Mouse (Mus musculus) liver, embryonic 11.5 days (tissue): ENCODE data around the gene Lbhd2. TPM values are rescaled to one million over a fixed set of nuclear protein-coding genes. Genes with fewer than 3 reads are reported as not detected.

Experiments used
- ATAC-seq: fragments of 200-750 bp; cut with Nextera tagmentation; replicated peaks from 2 replicates; pipeline ENCODE4 v1.8.0; 2017; ENCODE audit warnings: moderate number of reproducible peaks, mild to moderate bottlenecking, moderate TSS enrichment, moderate library complexity; ENCODE audit not compliant: low FRiP score
- DNase-seq: peaks from one replicate; pipeline ENCODE4 v3.0.0-alpha.2; 2017; ENCODE audit warnings: low spot score
- H3K27ac ChIP-seq: fragments of 300-500 bp; sonication (generic); 2 replicates; pipeline ENCODE4 v1.5.1; 2014; ENCODE audit warnings: mild to moderate bottlenecking, low read depth, low read length, control low read depth
- H3K27me3 ChIP-seq: fragments of 300-500 bp; sonication (generic); replicated peaks from 2 replicates; pipeline ENCODE4 v1.6.1; 2014; ENCODE audit warnings: low read length, mixed read lengths; ENCODE audit not compliant: control insufficient read depth, insufficient read depth
- H3K36me3 ChIP-seq: fragments of 300-500 bp; sonication (generic); 2 replicates; pipeline ENCODE4 v1.6.1; 2014; ENCODE audit warnings: mild to moderate bottlenecking, low read length, moderate library complexity, mixed read lengths; ENCODE audit not compliant: control insufficient read depth, insufficient read depth
- H3K4me1 ChIP-seq: fragments of 300-500 bp; sonication (generic); replicated peaks from 2 replicates; pipeline ENCODE4 v1.6.1; 2014; ENCODE audit warnings: low read length, mixed read lengths; ENCODE audit not compliant: control insufficient read depth, insufficient read depth
- H3K4me2 ChIP-seq: fragments of 300-500 bp; sonication (generic); 2 replicates; pipeline ENCODE4 v1.6.1; 2014; ENCODE audit warnings: mild to moderate bottlenecking, control low read depth, moderate library complexity
- H3K4me3 ChIP-seq: fragments of 300-500 bp; sonication (generic); 2 replicates; pipeline ENCODE4 v1.5.1; 2014; ENCODE audit warnings: low read depth, low read length, control low read depth
- H3K9ac ChIP-seq: fragments of 300-500 bp; sonication (generic); 2 replicates; pipeline ENCODE4 v1.6.1; 2014; ENCODE audit warnings: low read depth, low read length, control low read depth
- H3K9me3 ChIP-seq: fragments of 300-500 bp; sonication (generic); 2 replicates; pipeline ENCODE4 v1.6.1; 2016; ENCODE audit warnings: low read length, inconsistent platforms, mixed read lengths; ENCODE audit not compliant: control insufficient read depth
- WGBS: fragments of 180-500 bp; shearing (Covaris S2); extraction: QIAGEN DNeasy Blood & Tissue Kit; methylation state at CpG from one replicate; pipeline ENCODE4 v1.1.7; 2014; 5-methylcytosine and 5-hydroxymethylcytosine counted together
- polyA plus RNA-seq: library from polyadenylated mRNA; unstranded; fragments of >200 nt; fragmentation: Nextera tagmentation; extraction: Ambion mirVana; gene quantifications from 2 replicates; pipeline ENCODE4 v1.2.1, GENCODE M21; 2014

Gene Lbhd2
- polyA plus RNA-seq, 1 experiment from 2014 or later, result 0.36 TPM

GRCm38 (mm10) chr12:111375559-111375958 lies 31.1 kb upstream of the Lbhd2 start:
- no peak for ATAC-seq
- DNase-seq, result no peak
- Histone ChIP-seq H3K4me2 (peak overlapping the region; percentile 88), H3K9me3 (no peaks in the 10 kb centered on the region), H3K4me1 (peaks cover 20% of the 10 kb centered on the region), H3K9ac (0 out of 2 replicates have a peak overlapping the region, but pooled peaks have one; percentile 1), H3K4me3 (peak overlapping the region; percentile 88), H3K36me3 (no peaks in the 10 kb centered on the region), H3K27me3 (peaks cover 24% of the 10 kb centered on the region), H3K27ac (no peak overlapping the region)
- WGBS, result 63% methylated on average over 12 of the region's 12 CpGs

DNA sequence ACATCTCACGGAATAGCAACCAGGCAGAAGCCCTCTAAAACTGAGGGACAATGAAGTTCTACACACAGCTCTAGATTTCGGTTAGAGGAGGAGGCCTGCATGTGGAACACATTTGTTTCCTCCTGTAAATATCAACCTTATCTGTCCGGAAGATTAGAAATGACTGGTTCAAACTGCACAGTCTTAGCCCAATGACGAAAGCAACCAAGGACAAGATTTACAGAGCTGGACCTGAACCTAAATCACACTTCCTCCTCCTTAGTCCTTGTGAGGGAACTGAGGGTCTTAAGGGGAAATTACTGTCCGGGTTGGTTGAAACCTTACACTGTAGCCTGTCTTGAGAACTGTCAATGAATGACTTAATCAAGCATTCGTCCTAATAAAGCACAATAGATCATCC lies 30.6 kb upstream of the Lbhd2 start:
- peaks cover 24% of the 10 kb centered on the region for H3K27me3 ChIP-seq
- H3K9ac ChIP-seq, result 0 out of 2 replicates have a peak overlapping the region, but pooled peaks have one; percentile 1
- ATAC-seq (no peak), DNase-seq (no peak)
- H3K4me3 ChIP-seq, result peak overlapping the region; percentile 88
- H3K27ac ChIP-seq, result no peak overlapping the region
- WGBS, result 18% methylated on average over 6 of the region's 6 CpGs
- peak overlapping the region; percentile 88 for H3K4me2 ChIP-seq
- peaks cover 15% of the 10 kb centered on the region for H3K4me1 ChIP-seq
- H3K9me3 ChIP-seq, result no peaks in the 10 kb centered on the region
- H3K36me3 ChIP-seq, result no peaks in the 10 kb centered on the region

DNA sequence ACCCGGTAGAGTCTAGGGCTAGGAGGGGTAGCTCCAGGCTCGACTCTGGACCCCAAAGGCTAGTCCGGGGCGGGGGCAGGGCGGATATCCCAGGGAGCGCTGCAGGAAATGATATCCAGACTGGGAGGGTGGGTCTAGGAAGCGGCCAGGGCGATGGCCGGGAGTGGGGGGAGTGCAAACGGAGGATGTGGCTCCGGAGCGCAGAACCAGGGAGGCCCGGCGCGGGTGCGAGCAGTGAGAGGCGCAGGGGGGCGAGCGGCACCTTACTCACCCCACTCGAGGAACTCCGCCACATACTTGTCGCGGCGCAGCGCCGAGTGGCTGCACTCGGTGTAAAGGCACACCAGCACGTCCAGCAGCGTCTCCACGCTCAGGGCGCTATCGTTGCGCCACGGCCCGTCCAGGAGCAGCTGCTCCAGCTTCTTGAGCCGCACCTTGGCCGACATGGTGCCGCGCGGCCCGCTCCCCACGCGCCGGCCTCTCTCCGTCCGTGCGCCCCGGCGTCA lies 29.7 kb upstream of the Lbhd2 start:
- peak overlapping the region; percentile 88 for H3K4me3 ChIP-seq
- ATAC-seq (peak; percentile 32), DNase-seq (peak; percentile 72)
- peak overlapping the region; percentile 88 for H3K4me2 ChIP-seq
- under 1% methylated on average over 48 of the region's 49 CpGs for WGBS
- peak overlapping the region; percentile 81 for H3K9ac ChIP-seq
- peak overlapping the region; percentile 87 for H3K27ac ChIP-seq
- no peaks in the 10 kb centered on the region for H3K9me3 ChIP-seq
- H3K27me3 ChIP-seq, result peaks cover 24% of the 10 kb centered on the region
- H3K36me3 ChIP-seq, result no peaks in the 10 kb centered on the region
- H3K4me1 ChIP-seq, result peaks cover 12% of the 10 kb centered on the region

DNA sequence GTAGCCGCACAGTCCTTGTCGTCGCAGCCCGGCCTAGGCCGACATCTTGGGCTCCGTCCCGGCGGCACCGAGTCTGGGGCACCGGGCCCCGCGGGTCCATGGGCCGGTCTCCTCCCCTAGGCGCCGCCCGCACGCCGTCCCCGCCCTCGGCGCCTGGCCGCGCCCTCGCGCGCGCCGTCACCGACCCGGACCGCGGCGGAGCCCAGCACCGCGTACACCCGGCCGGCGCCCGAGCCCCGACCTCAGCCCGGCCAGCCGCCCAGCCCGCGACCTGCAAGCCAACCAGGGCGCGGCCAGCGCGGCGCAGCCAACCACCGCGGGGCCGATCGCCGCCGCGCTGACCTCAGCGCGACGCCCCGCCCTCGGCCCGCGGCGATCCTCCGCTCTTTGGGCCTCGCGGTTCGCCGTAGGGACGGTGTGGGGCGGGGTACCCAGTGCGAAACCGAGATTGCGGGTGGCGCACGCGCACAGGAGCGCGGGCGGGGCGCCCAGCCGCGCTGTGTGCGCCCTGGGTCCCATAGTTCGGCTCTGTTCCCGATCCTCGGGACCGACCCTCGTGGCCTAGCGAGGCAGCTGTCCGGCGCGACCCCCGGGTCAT lies 29.1 kb upstream of the Lbhd2 start, which contains the start of gene Cdc42bpb:
TSS of gene Cdc42bpb (minus strand) at position 343 of the 598 bp plus-strand sequence.
- H3K4me1 ChIP-seq, result peaks cover 12% of the 10 kb centered on the region
- H3K27me3 ChIP-seq, result peaks cover 24% of the 10 kb centered on the region
- no peaks in the 10 kb centered on the region for H3K9me3 ChIP-seq
- peak within 1 kb of the TSS; percentile 88 for H3K4me3 ChIP-seq
- H3K9ac ChIP-seq, result peak within 1 kb of the TSS; percentile 81
- peak; percentile 89 for ATAC-seq
- H3K27ac ChIP-seq, result peak within 1 kb of the TSS; percentile 87
- peak within 1 kb of the TSS; percentile 88 for H3K4me2 ChIP-seq
- no peaks in the 10 kb centered on the region for H3K36me3 ChIP-seq
- under 1% methylated on average over 91 of the region's 94 CpGs for WGBS
- peak; percentile 87 for DNase-seq

GRCm38 (mm10) chr12:111377986-111378490 lies 28.6 kb upstream of the Lbhd2 start:
- DNase-seq (no peak), ATAC-seq (peak; percentile 52)
- no peaks in the 10 kb centered on the region for H3K36me3 ChIP-seq
- peak overlapping the region; percentile 81 for H3K9ac ChIP-seq
- peaks cover 24% of the 10 kb centered on the region for H3K27me3 ChIP-seq
- peak overlapping the region; percentile 73 for H3K27ac ChIP-seq
- H3K9me3 ChIP-seq, result no peaks in the 10 kb centered on the region
- peak overlapping the region; percentile 88 for H3K4me3 ChIP-seq
- peak overlapping the region; percentile 88 for H3K4me2 ChIP-seq
- peaks cover 12% of the 10 kb centered on the region for H3K4me1 ChIP-seq
- under 1% methylated on average over 32 of the region's 32 CpGs for WGBS

DNA sequence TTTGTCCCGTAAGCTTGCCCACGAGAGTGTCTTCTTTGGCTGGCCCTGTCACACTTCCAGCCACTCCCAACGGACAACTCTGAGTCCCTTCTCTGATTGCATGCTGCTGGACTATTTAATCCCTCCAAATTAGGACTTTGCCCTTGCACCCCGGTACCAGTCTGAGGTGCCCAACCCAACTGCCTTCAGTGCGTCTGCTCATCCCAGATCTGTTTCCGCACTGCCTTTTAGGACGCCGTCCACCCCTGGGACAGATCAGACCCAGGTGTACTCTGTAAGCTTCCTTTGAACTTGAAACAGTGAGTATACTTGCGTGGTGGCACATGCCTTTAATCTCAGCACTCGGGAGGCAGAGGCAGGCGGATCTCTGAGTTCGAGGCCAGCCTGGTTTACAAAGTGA lies 27.8 kb upstream of the Lbhd2 start:
- peaks cover 24% of the 10 kb centered on the region for H3K27me3 ChIP-seq
- no peak overlapping the region for H3K4me3 ChIP-seq
- DNase-seq, result no peak
- no peak overlapping the region for H3K9ac ChIP-seq
- no peak overlapping the region for H3K27ac ChIP-seq
- peaks cover 12% of the 10 kb centered on the region for H3K4me1 ChIP-seq
- H3K9me3 ChIP-seq, result no peaks in the 10 kb centered on the region
- H3K36me3 ChIP-seq, result no peaks in the 10 kb centered on the region
- 69% methylated on average over 12 of the region's 12 CpGs for WGBS
- ATAC-seq, result no peak
- peak overlapping the region; percentile 88; the same call in 1 of the 2 replicates for H3K4me2 ChIP-seq

DNA sequence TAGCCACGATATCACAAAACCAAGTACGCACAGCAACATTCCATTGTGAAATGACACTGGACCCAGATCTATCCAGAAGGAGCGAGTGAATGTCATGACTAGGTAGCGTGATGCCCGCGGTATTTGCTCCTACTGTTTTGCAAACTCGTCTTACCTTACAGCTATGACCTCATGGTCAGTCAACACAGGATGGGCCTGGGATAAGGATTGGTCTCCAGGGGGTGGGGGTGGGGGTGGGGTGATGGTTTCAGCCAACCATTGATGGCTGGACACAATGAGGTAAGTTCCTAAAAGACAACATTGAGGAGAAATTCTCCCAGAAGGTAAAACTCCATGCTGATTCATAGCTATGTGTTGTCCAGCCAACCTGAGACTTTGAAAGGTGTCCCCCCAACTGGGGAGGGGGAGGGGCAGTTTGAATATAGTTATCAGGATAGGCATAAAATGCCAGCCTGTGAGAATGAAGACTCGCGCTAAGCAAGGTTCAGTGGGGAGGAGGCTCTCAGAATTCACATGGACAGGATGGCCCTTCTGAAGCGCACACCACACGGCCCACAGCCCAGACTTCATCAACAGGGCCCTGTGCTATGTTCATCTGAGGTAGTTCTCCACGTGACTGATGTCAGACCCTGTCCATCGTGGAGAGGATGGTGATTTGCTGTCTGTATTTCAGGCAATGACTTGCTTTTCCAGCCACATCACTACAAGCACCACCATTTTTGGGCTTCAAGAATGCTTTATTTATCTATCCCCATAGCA lies 20.5 kb upstream of the Lbhd2 start:
- H3K27ac ChIP-seq, result no peak overlapping the region
- H3K4me1 ChIP-seq, result peaks cover 7% of the 10 kb centered on the region; the same call in 1 of the 2 replicates
- H3K4me2 ChIP-seq, result no peak overlapping the region
- no peak for ATAC-seq
- no peak overlapping the region for H3K9ac ChIP-seq
- no peak for DNase-seq
- no peaks in the 10 kb centered on the region for H3K36me3 ChIP-seq
- 76% methylated on average over 13 of the region's 13 CpGs for WGBS
- H3K4me3 ChIP-seq, result no peak overlapping the region
- no peaks in the 10 kb centered on the region; the same call in 1 of the 2 replicates for H3K27me3 ChIP-seq
- H3K9me3 ChIP-seq, result no peaks in the 10 kb centered on the region

DNA sequence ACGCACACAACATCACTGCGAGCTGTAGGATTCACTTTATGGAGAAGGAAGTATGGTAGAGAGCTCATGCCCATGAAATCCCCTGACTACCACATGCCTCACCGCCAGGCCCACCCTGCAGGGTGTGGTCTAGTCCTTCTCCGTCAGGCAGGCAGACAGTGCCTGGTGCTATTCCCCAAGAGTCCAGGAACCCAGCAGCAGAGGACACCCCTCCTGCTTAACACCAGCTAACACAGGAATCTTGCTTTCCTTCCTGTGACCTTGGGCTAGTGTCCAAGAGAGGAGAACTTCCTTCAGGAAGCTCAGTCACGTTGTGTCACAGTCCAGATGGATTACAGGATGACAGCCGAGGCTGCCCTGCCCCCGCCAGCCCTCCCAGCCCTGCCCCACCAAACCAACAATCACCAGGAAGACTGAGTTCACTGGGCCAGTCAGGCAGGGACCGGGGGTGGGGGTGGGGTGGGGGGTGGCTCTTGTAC lies 19.9 kb upstream of the Lbhd2 start:
- DNase-seq (no peak), ATAC-seq (peak; percentile 54)
- H3K4me3 ChIP-seq, result no peak overlapping the region
- peaks cover 7% of the 10 kb centered on the region; the same call in 1 of the 2 replicates for H3K4me1 ChIP-seq
- no peaks in the 10 kb centered on the region for H3K9me3 ChIP-seq
- WGBS, result 36% methylated on average over 8 of the region's 8 CpGs
- no peak overlapping the region for H3K9ac ChIP-seq
- H3K27me3 ChIP-seq, result no peaks in the 10 kb centered on the region
- H3K4me2 ChIP-seq, result no peak overlapping the region
- no peaks in the 10 kb centered on the region for H3K36me3 ChIP-seq
- no peak overlapping the region for H3K27ac ChIP-seq
